Mouse (Mus musculus) inflammation-experienced regulatory T-cells, adult 16 weeks (primary cell): ENCODE measurements around the gene Mettl5. TPM values are rescaled to one million over a fixed set of nuclear protein-coding genes. Genes with fewer than 3 reads are reported as not detected.

Source experiments
- polyA plus RNA-seq: library from polyadenylated mRNA; unstranded; fragments of 100-300 nt; shearing (Covaris generic); gene quantifications from one replicate; pipeline ENCODE4 v1.2.1, GENCODE M21; 2017

The Mettl5 gene
- 40.0 TPM for polyA plus RNA-seq

DNA sequence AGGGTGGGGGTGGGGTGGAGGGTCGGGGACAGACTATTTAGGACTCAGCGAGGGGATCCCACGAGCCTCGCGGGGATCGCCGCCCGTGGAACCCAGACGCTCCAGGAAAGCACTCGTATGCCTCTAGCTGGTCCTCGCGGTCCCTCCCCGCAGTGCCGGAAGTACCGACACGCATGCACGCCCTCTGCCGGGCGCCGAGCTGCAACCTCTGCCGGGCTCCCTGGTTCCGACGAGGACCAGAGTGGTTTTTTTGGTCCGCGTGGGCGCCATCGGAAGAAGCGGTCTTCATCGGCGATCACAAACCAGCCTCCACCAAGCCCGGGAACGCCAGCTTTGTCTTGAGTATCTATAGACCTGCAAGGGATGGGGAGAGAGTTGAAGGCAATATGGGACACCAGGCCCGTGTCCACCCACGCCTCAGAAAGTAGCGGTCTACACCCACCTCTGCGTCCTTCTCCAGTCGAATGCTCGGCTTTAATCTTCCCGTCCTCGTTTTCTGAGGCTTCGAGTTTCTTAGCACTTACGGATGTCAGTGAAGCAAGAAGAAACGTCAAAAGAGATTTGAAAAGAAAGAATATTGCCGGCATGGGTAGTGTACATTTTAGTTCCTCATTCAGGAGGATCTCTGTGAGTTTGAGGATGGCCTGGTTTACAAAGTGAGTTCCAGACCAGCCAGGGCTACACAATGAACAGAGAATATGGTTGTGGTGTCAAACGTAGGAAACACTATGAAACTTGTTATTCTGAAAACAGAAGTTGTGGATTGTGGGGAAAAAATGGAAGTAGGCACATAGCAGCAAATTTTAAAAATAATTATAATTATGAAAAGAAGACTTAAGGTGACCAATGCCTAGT is at the start of gene Mettl5:
Gene Mettl5, minus strand, starts transcription at position 165 of the 855 bp plus-strand sequence.

DNA sequence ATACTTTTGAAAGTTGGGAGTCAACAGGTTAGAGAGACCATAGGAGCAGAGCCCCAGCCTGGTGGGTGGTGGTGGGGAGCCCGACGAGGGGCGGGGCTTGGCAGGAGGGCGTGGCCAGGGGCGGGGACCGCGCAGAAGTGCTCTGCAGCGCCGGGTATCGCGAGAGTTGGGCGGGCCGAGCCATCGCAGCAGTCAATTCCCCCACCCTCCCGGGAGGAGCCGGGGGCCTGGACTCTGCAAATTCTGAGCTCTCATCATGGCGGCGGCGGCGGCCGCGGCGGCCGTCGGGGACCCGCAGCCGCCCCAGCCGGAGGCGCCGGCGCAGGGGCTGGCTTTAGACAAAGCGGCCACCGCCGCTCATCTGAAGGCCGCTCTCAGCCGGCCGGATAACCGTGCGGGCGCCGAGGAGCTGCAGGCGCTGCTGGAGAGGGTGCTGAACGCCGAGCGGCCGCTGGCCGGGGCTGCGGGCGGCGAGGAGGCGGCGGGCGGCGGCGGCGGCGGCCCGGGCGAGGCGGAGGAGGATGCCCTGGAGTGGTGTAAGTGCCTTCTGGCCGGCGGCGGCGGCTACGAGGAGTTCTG is 11.7 kb upstream of the Mettl5 start, which contains the start of gene Ubr3:
Gene Ubr3, plus strand, starts transcription at position 208 of the 579 bp plus-strand sequence.

GRCm38 (mm10) chr2:69861485-69862091 is 23.8 kb downstream of the Mettl5 start, which contains the start of gene Ssb:
TSS of gene Ssb (plus strand) at chr2:69861562.

GRCm38 (mm10) chr2:69821711-69822110 is 63.7 kb downstream of the Mettl5 start, which contains the start of gene Klhl23:
TSS of gene Klhl23 (plus strand) at chr2:69821944.

Other genes with a start within 250 kb of the Mettl5 start
- gene Bbs5, start 238.4 kb downstream of the Mettl5 start, polyA plus RNA-seq, result 0.66 TPM
- gene Klhl41, start 215.5 kb downstream of the Mettl5 start, polyA plus RNA-seq, result not detected
- gene Fastkd1, start 172.1 kb downstream of the Mettl5 start, polyA plus RNA-seq, result 15.3 TPM
- 194 TPM for gene Ppig, start 163.1 kb downstream of the Mettl5 start, polyA plus RNA-seq
- gene Ccdc173, start 96.0 kb downstream of the Mettl5 start, polyA plus RNA-seq, result 4.0 TPM
- gene Phospho2, start 96.0 kb downstream of the Mettl5 start, polyA plus RNA-seq, result 55.6 TPM
- gene Klhl23, start 63.7 kb downstream of the Mettl5 start, polyA plus RNA-seq, result 0.12 TPM
- 332 TPM for gene Ssb, start 24.1 kb downstream of the Mettl5 start, polyA plus RNA-seq
- 9.9 TPM for gene Ubr3, start 11.6 kb upstream of the Mettl5 start, polyA plus RNA-seq
- gene Myo3b, start 153.5 kb upstream of the Mettl5 start, polyA plus RNA-seq, result 24.4 TPM